Mouse (Mus musculus): Measurements from ENCODE around the gene Afmid.

- TF ChIP-seq EP300 (IDR thresholded peaks at IDR 0.05) = no peak
- TF ChIP-seq CTCF (IDR thresholded peaks at IDR 0.05) = no peak
Observed at GRCm38 (mm10) chr11:117799174-117799573, 26.6 kb upstream of the Afmid start.

Measured in lung, postnatal 0 days (tissue).